ENCODE assay signal across 16 mouse cellular contexts in genomic region chr10:21889141-21889765, GRCm38 (mm10). TPM values are rescaled to one million over a fixed set of nuclear protein-coding genes. Genes with fewer than 3 reads are reported as not detected.
A peak's percentile ranks its signal among the peaks of the same experiment; 100 is the strongest.
DNase-seq lines count a peak whose midpoint lies in the region; ATAC-seq and TF ChIP-seq lines count a peak whose summit lies in the region.
"Had no signal": no experiment of that assay in that cellular context is flagged by ENCODE, and none has a peak within 500 bp of the region (broad histone marks: within the 10 kb centered on the region; RNA-seq: fewer than 3 reads in every experiment).

No protein-coding gene starts in this region.

- no peaks in the 10 kb centered on the region for H3K9me3 ChIP-seq in MEL (replicated peaks; ENCODE audit: insufficient read depth, low read length)
- no peaks in the 10 kb centered on the region for H3K9me3 ChIP-seq in embryonic facial prominence, embryonic 11.5 days (replicated peaks; ENCODE audit: control insufficient read depth, low read length)

- peaks cover 0 to 3% of the 10 kb centered on the region in 2 experiments; a peak in 1 of 4 replicates for H3K36me3 ChIP-seq in MEL (ENCODE audit: control insufficient read depth in 1 of 2, insufficient read depth in 2 of 2, low read length in 2 of 2)
- no peaks in the 10 kb centered on the region for H3K36me3 ChIP-seq in embryonic facial prominence, embryonic 11.5 days (replicated peaks; ENCODE audit: control insufficient read depth, insufficient read depth, low read depth, low read length)
- H3K36me3 ChIP-seq: hindbrain, embryonic 10.5 days had no signal

- no peak for TF ChIP-seq EP300 in MEL (IDR thresholded peaks at IDR 0.05; ENCODE audit: low read depth in 1 of 2, low read length in 2 of 2)

- peaks cover 0 to 4% of the 10 kb centered on the region in 2 experiments; a peak in 2 of 4 replicates for H3K27me3 ChIP-seq in MEL (ENCODE audit: control insufficient read depth in 1 of 2, insufficient read depth in 2 of 2, low read length in 2 of 2)
- no peaks in the 10 kb centered on the region for H3K27me3 ChIP-seq in embryonic facial prominence, embryonic 11.5 days (ENCODE audit: control insufficient read depth, insufficient read depth, low read length)

- H3K79me2 ChIP-seq in MEL (ENCODE audit: control insufficient read depth, insufficient read depth, low read length, poor library complexity) = no peaks in the 10 kb centered on the region

- H3K4me3 ChIP-seq in MEL (ENCODE audit: control insufficient read depth in 1 of 2, insufficient read depth in 1 of 2, low read depth in 2 of 2, low read length in 2 of 2) = no peak overlapping the region
- no peak overlapping the region for H3K4me3 ChIP-seq in embryonic facial prominence, embryonic 11.5 days (ENCODE audit: low read depth, low read length)
- H3K4me3 ChIP-seq: hindbrain, embryonic 10.5 days had no signal

- no peaks in the 10 kb centered on the region for H3K4me1 ChIP-seq in MEL (ENCODE audit: control insufficient read depth in 1 of 2, insufficient read depth in 2 of 2, low read length in 2 of 2)
- no peaks in the 10 kb centered on the region; the same call in 1 of the 2 replicates for H3K4me1 ChIP-seq in embryonic facial prominence, embryonic 11.5 days (ENCODE audit: control insufficient read depth, insufficient read depth, low read length)

- H3K4me2 ChIP-seq in embryonic facial prominence, embryonic 11.5 days (ENCODE audit: low read depth, low read length) = no peak overlapping the region

- ATAC-seq in embryonic facial prominence, embryonic 11.5 days (replicated peaks; ENCODE audit: insufficient number of reproducible peaks, low FRiP score, low TSS enrichment, low read depth) = no peak
- peak; percentile 99 for ATAC-seq in megakaryocyte progenitor cell, adult 5-6 weeks (replicated peaks; ENCODE audit: poor library complexity)
- ATAC-seq: forebrain, embryonic 14.5 days had no signal

- DNase-seq in layer of hippocampus, adult 9-11 months = peak; percentile 48
- no peak for DNase-seq in layer of hippocampus, adult 9-10 months (ENCODE audit: low spot score)
- peak; percentile 59 for DNase-seq in MEL (ENCODE audit: low read depth, low spot score)
- DNase-seq in embryonic facial prominence, embryonic 11.5 days (ENCODE audit: low spot score) = peak; percentile 76
- no peak for DNase-seq in right cerebral cortex, postnatal 14 days
- no peak for DNase-seq in kidney, postnatal 4 days
- DNase-seq: adrenal gland, adult 8-10 months; cerebellum, postnatal 10 days; gastrocnemius, postnatal 14 days; kidney, adult 9 months; layer of hippocampus, postnatal 36 days had no signal

- 54% methylated on average over 3 of the region's 3 CpGs for WGBS in embryonic facial prominence, embryonic 11.5 days

- no peak overlapping the region for H3K27ac ChIP-seq in MEL (ENCODE audit: control insufficient read depth, low read depth, low read length)
- H3K27ac ChIP-seq in embryonic facial prominence, embryonic 11.5 days (replicated peaks; ENCODE audit: low read depth, low read length) = peak overlapping the region; percentile 52; the same call in 1 of the 2 replicates
- H3K27ac ChIP-seq: hindbrain, embryonic 10.5 days; liver, embryonic 14.5 days; stomach, postnatal 0 days had no signal

- no peak overlapping the region for H3K9ac ChIP-seq in MEL (ENCODE audit: control insufficient read depth, low read depth, low read length, poor library complexity, severe bottlenecking)
- no peak overlapping the region for H3K9ac ChIP-seq in embryonic facial prominence, embryonic 11.5 days (replicated peaks; ENCODE audit: low read length)
- H3K9ac ChIP-seq: liver, embryonic 14.5 days had no signal

- TF ChIP-seq POLR2A in MEL (IDR thresholded peaks at IDR 0.05; ENCODE audit: control insufficient read depth in 1 of 2, insufficient read depth in 1 of 2, low read depth in 1 of 2, low read length in 2 of 2, poor library complexity in 1 of 2) = no peak

- no peak for TF ChIP-seq RAD21 in MEL (IDR thresholded peaks at IDR 0.05; ENCODE audit: low read depth, low read length)

- no peak for TF ChIP-seq CTCF in MEL (IDR thresholded peaks at IDR 0.05 in 2 of 3, conservative IDR thresholded peaks at IDR 0.05 in 1 of 3; ENCODE audit: control insufficient read depth in 1 of 3, insufficient read depth in 1 of 3, low read depth in 2 of 3, low read length in 3 of 3, poor library complexity in 1 of 3, severe bottlenecking in 1 of 3)

TF ChIP-seq in MEL, 35 proteins besides CTCF, POLR2A, EP300 and RAD21:
- TF ChIP-seq CHD2 (IDR thresholded peaks at IDR 0.05; ENCODE audit: low read length) (no peak), ZMIZ1 (IDR thresholded peaks at IDR 0.05; ENCODE audit: low read depth, low read length) (no peak), USF2 (IDR thresholded peaks at IDR 0.05; ENCODE audit: borderline replicate concordance in 1 of 2, insufficient read depth in 1 of 2, low read depth in 1 of 2, low read length in 2 of 2) (no peak), MXI1 (IDR thresholded peaks at IDR 0.05; ENCODE audit: low read depth, low read length) (no peak), KAT2A (conservative IDR thresholded peaks at IDR 0.05; ENCODE audit: low read depth, low read length) (no peak), CHD1 (IDR thresholded peaks at IDR 0.05; ENCODE audit: low read depth, low read length) (no peak), USF1 (IDR thresholded peaks at IDR 0.05; ENCODE audit: low read depth, low read length) (no peak), POLR2AphosphoS5 (IDR thresholded peaks at IDR 0.05; ENCODE audit: borderline replicate concordance, low read depth, low read length) (no peak), ZKSCAN1 (IDR thresholded peaks at IDR 0.05; ENCODE audit: low read depth, low read length) (no peak), MEF2A (IDR thresholded peaks at IDR 0.05; ENCODE audit: extremely low read depth, insufficient replicate concordance, low read depth, low read length, poor library complexity, severe bottlenecking) (no peak), JUND (IDR thresholded peaks at IDR 0.05; ENCODE audit: low read depth, low read length) (no peak), TCF12 (IDR thresholded peaks at IDR 0.05; ENCODE audit: low read depth, low read length) (no peak), POLR2AphosphoS2 (IDR thresholded peaks at IDR 0.05; ENCODE audit: low read length) (no peak), E2F4 (IDR thresholded peaks at IDR 0.05; ENCODE audit: borderline replicate concordance, low read depth, low read length) (no peak), MAZ (IDR thresholded peaks at IDR 0.05; ENCODE audit: low read depth, low read length) (no peak)

RNA-seq across cellular contexts. Expression of gene Sgk1, which starts 7.3 kb away (rescaled TPM):
- total RNA-seq in MEL (2012; rRNA removed) = 2.0 and 3.2 TPM in 2 replicates
- 1 to 10 TPM in 1 of 2 experiments, not detected in 1; 1.6 TPM for polyA plus RNA-seq in MEL (2012; ENCODE audit: insufficient read depth in 1 of 2, insufficient read length in 2 of 2, low read depth in 1 of 2, low replicate concordance in 2 of 2, missing spikeins in 1 of 2)
- 40.2 and 42.9 TPM in 2 replicates for polyA plus RNA-seq in embryonic facial prominence, embryonic 11.5 days (2014; fragmentation: Nextera tagmentation; extraction: Ambion mirVana)
- total RNA-seq in megakaryocyte progenitor cell, adult 5-6 weeks (2015) = 5.4 and 11.5 TPM in 2 replicates
- 8.9 and 28.0 TPM in 2 replicates for total RNA-seq in megakaryocyte progenitor cell, adult 5-6 weeks (2017)

Comparison
In these comparisons a context has a peak if more than half of its experiments do, and no peak if none do; other contexts are left out.
1. DNase-seq: peak in layer of hippocampus, adult 9-11 months (single experiment), MEL (single experiment) and embryonic facial prominence, embryonic 11.5 days (single experiment); none in layer of hippocampus, adult 9-10 months (single experiment), right cerebral cortex, postnatal 14 days (single experiment) and kidney, postnatal 4 days (0 of 2).